ENCODE assay signal across 8 mouse cellular contexts in genomic region chr11:62789617-62789936, GRCm38 (mm10). TPM values are rescaled to one million over a fixed set of nuclear protein-coding genes. Genes with fewer than 3 reads are reported as not detected.
A peak's percentile ranks its signal among the peaks of the same experiment; 100 is the strongest.
DNase-seq lines count a peak whose midpoint lies in the region; ATAC-seq lines count a peak whose summit lies in the region.

No protein-coding gene starts in this region.

- peak overlapping the region; percentile 81 for H3K9ac ChIP-seq in kidney, embryonic 16.5 days (replicated peaks; ENCODE audit: low read length)
- peak overlapping the region; percentile 43; the same call in 1 of the 2 replicates for H3K9ac ChIP-seq in embryonic facial prominence, embryonic 11.5 days (replicated peaks; ENCODE audit: low read length)
- peak overlapping the region; percentile 64 for H3K9ac ChIP-seq in hindbrain, embryonic 16.5 days (ENCODE audit: low read depth, low read length)
- peak overlapping the region; percentile 40; the same call in 1 of the 2 replicates for H3K9ac ChIP-seq in midbrain, embryonic 15.5 days

- no peaks in the 10 kb centered on the region for H3K9me3 ChIP-seq in kidney, embryonic 16.5 days (ENCODE audit: low read length)
- no peaks in the 10 kb centered on the region for H3K9me3 ChIP-seq in embryonic facial prominence, embryonic 11.5 days (replicated peaks; ENCODE audit: control insufficient read depth, low read length)
- peaks cover 4% of the 10 kb centered on the region for H3K9me3 ChIP-seq in hindbrain, embryonic 16.5 days (ENCODE audit: control insufficient read depth, low read length)
- no peaks in the 10 kb centered on the region for H3K9me3 ChIP-seq in midbrain, embryonic 15.5 days

- 60% methylated on average over 3 of the region's 3 CpGs for WGBS in kidney, embryonic 16.5 days
- WGBS in embryonic facial prominence, embryonic 11.5 days = 58% methylated on average over 3 of the region's 3 CpGs
- 49% methylated on average over 3 of the region's 3 CpGs for WGBS in hindbrain, embryonic 16.5 days
- 52% methylated on average over 3 of the region's 3 CpGs for WGBS in midbrain, embryonic 15.5 days

- H3K27ac ChIP-seq in kidney, embryonic 16.5 days (ENCODE audit: low read length) = no peak overlapping the region
- no peak overlapping the region for H3K27ac ChIP-seq in embryonic facial prominence, embryonic 11.5 days (replicated peaks; ENCODE audit: low read depth, low read length)
- peak overlapping the region; percentile 72 for H3K27ac ChIP-seq in hindbrain, embryonic 16.5 days (ENCODE audit: low read depth, low read length)
- H3K27ac ChIP-seq in midbrain, embryonic 15.5 days = peak overlapping the region; percentile 77

- no peaks in the 10 kb centered on the region for H3K27me3 ChIP-seq in kidney, embryonic 16.5 days (ENCODE audit: insufficient read depth, low read length)
- H3K27me3 ChIP-seq in embryonic facial prominence, embryonic 11.5 days (ENCODE audit: control insufficient read depth, insufficient read depth, low read length) = no peaks in the 10 kb centered on the region
- no peaks in the 10 kb centered on the region for H3K27me3 ChIP-seq in hindbrain, embryonic 16.5 days (replicated peaks; ENCODE audit: control insufficient read depth, insufficient read depth, low read length)
- no peaks in the 10 kb centered on the region for H3K27me3 ChIP-seq in midbrain, embryonic 15.5 days (replicated peaks)

- peaks cover 14% of the 10 kb centered on the region for H3K36me3 ChIP-seq in kidney, embryonic 16.5 days (ENCODE audit: insufficient read depth, low read length)
- peaks cover 2% of the 10 kb centered on the region; the same call in 1 of the 2 replicates for H3K36me3 ChIP-seq in embryonic facial prominence, embryonic 11.5 days (replicated peaks; ENCODE audit: control insufficient read depth, insufficient read depth, low read depth, low read length)
- H3K36me3 ChIP-seq in hindbrain, embryonic 16.5 days (ENCODE audit: control insufficient read depth, insufficient read depth, low read length) = peaks cover 12% of the 10 kb centered on the region
- H3K36me3 ChIP-seq in midbrain, embryonic 15.5 days (replicated peaks) = peaks cover 6% of the 10 kb centered on the region

- H3K4me2 ChIP-seq in kidney, embryonic 16.5 days (replicated peaks; ENCODE audit: low read depth, low read length) = peak overlapping the region; percentile 85
- H3K4me2 ChIP-seq in embryonic facial prominence, embryonic 11.5 days (ENCODE audit: low read depth, low read length) = peak overlapping the region; percentile 68
- H3K4me2 ChIP-seq in hindbrain, embryonic 16.5 days (ENCODE audit: low read length) = peak overlapping the region; percentile 70
- peak overlapping the region; percentile 75 for H3K4me2 ChIP-seq in midbrain, embryonic 15.5 days

- peak; percentile 21; the same call in 1 of the 2 replicates for ATAC-seq in kidney, embryonic 16.5 days (ENCODE audit: low FRiP score, low TSS enrichment)
- ATAC-seq in embryonic facial prominence, embryonic 11.5 days (replicated peaks; ENCODE audit: insufficient number of reproducible peaks, low FRiP score, low TSS enrichment, low read depth) = no peak
- no peak for ATAC-seq in hindbrain, embryonic 16.5 days
- ATAC-seq in midbrain, embryonic 15.5 days (replicated peaks) = peak; percentile 62

- H3K4me3 ChIP-seq in kidney, embryonic 16.5 days (ENCODE audit: low read length) = peak overlapping the region; percentile 64
- peak overlapping the region; percentile 59 for H3K4me3 ChIP-seq in embryonic facial prominence, embryonic 11.5 days (ENCODE audit: low read depth, low read length)
- H3K4me3 ChIP-seq in hindbrain, embryonic 16.5 days (ENCODE audit: low read length) = peak overlapping the region; percentile 75
- H3K4me3 ChIP-seq in midbrain, embryonic 15.5 days = peak overlapping the region; percentile 57

- H3K4me1 ChIP-seq in kidney, embryonic 16.5 days (ENCODE audit: insufficient read depth, low read length) = peaks cover 8% of the 10 kb centered on the region
- H3K4me1 ChIP-seq in embryonic facial prominence, embryonic 11.5 days (ENCODE audit: control insufficient read depth, insufficient read depth, low read length) = no peaks in the 10 kb centered on the region
- peaks cover 7% of the 10 kb centered on the region for H3K4me1 ChIP-seq in hindbrain, embryonic 16.5 days (ENCODE audit: control insufficient read depth, insufficient read depth, low read depth, low read length)
- H3K4me1 ChIP-seq in midbrain, embryonic 15.5 days = 0 out of 2 replicates have a peak, but pooled peaks cover 13% of the 10 kb centered on the region

- DNase-seq in kidney, adult 11 months = no peak
- no peak for DNase-seq in embryonic facial prominence, embryonic 11.5 days (ENCODE audit: low spot score)
- no peak for DNase-seq in cerebellum, postnatal 14 days
- no peak for DNase-seq in thymus, adult 18-20 months
- no peak for DNase-seq in thymus, postnatal 36 days

RNA-seq across cellular contexts. Expression of gene Zfp286, which starts 0.3 kb away (rescaled TPM):
- 18.5 and 21.9 TPM in 2 replicates for polyA plus RNA-seq in kidney, embryonic 16.5 days (2015; fragmentation: Nextera tagmentation; extraction: Ambion mirVana)
- 34.3 and 36.2 TPM in 2 replicates for polyA plus RNA-seq in embryonic facial prominence, embryonic 11.5 days (2014; fragmentation: Nextera tagmentation; extraction: Ambion mirVana)
- 25.7 and 29.6 TPM in 2 replicates for polyA plus RNA-seq in hindbrain, embryonic 16.5 days (2015; fragmentation: Nextera tagmentation; extraction: Ambion mirVana)
- 33.0 and 36.3 TPM in 2 replicates for polyA plus RNA-seq in midbrain, embryonic 15.5 days (2015; fragmentation: Nextera tagmentation; extraction: Ambion mirVana)

RNA-seq across cellular contexts. Expression of gene Trim16, which starts 30.5 kb away (rescaled TPM):
- polyA plus RNA-seq in kidney, embryonic 16.5 days (2015; fragmentation: Nextera tagmentation; extraction: Ambion mirVana) = 18.1 TPM in 2 replicates
- polyA plus RNA-seq in embryonic facial prominence, embryonic 11.5 days (2014; fragmentation: Nextera tagmentation; extraction: Ambion mirVana) = 6.2 and 6.5 TPM in 2 replicates
- 8.0 and 8.4 TPM in 2 replicates for polyA plus RNA-seq in hindbrain, embryonic 16.5 days (2015; fragmentation: Nextera tagmentation; extraction: Ambion mirVana)
- 6.2 and 6.8 TPM in 2 replicates for polyA plus RNA-seq in midbrain, embryonic 15.5 days (2015; fragmentation: Nextera tagmentation; extraction: Ambion mirVana)

RNA-seq across cellular contexts. Expression of gene Gm10428, which starts 36.7 kb away (rescaled TPM):
- polyA plus RNA-seq in kidney, embryonic 16.5 days (2015; fragmentation: Nextera tagmentation; extraction: Ambion mirVana) = not detected in 2 replicates
- not detected in 2 replicates for polyA plus RNA-seq in embryonic facial prominence, embryonic 11.5 days (2014; fragmentation: Nextera tagmentation; extraction: Ambion mirVana)
- polyA plus RNA-seq in hindbrain, embryonic 16.5 days (2015; fragmentation: Nextera tagmentation; extraction: Ambion mirVana) = not detected in 2 replicates
- polyA plus RNA-seq in midbrain, embryonic 15.5 days (2015; fragmentation: Nextera tagmentation; extraction: Ambion mirVana) = not detected in 2 replicates

RNA-seq across cellular contexts. Expression of gene Fbxw10, which starts 57.3 kb away (rescaled TPM):
- 0.51 and 0.87 TPM in 2 replicates for polyA plus RNA-seq in kidney, embryonic 16.5 days (2015; fragmentation: Nextera tagmentation; extraction: Ambion mirVana)
- 0.32 and 1.1 TPM in 2 replicates for polyA plus RNA-seq in embryonic facial prominence, embryonic 11.5 days (2014; fragmentation: Nextera tagmentation; extraction: Ambion mirVana)
- polyA plus RNA-seq in hindbrain, embryonic 16.5 days (2015; fragmentation: Nextera tagmentation; extraction: Ambion mirVana) = 0.34 and 0.55 TPM in 2 replicates
- 0.41 and 0.50 TPM in 2 replicates for polyA plus RNA-seq in midbrain, embryonic 15.5 days (2015; fragmentation: Nextera tagmentation; extraction: Ambion mirVana)

RNA-seq across cellular contexts. Expression of gene Zfp287, which starts 57.9 kb away (rescaled TPM):
- 7.5 and 9.1 TPM in 2 replicates for polyA plus RNA-seq in kidney, embryonic 16.5 days (2015; fragmentation: Nextera tagmentation; extraction: Ambion mirVana)
- 11.6 and 11.9 TPM in 2 replicates for polyA plus RNA-seq in embryonic facial prominence, embryonic 11.5 days (2014; fragmentation: Nextera tagmentation; extraction: Ambion mirVana)
- polyA plus RNA-seq in hindbrain, embryonic 16.5 days (2015; fragmentation: Nextera tagmentation; extraction: Ambion mirVana) = 17.9 and 18.5 TPM in 2 replicates
- 22.2 and 24.9 TPM in 2 replicates for polyA plus RNA-seq in midbrain, embryonic 15.5 days (2015; fragmentation: Nextera tagmentation; extraction: Ambion mirVana)

Comparison
In these comparisons a context has a peak if more than half of its experiments do, and no peak if none do; other contexts are left out.
1. ATAC-seq: peak in kidney, embryonic 16.5 days (single experiment) and midbrain, embryonic 15.5 days (single experiment); none in embryonic facial prominence, embryonic 11.5 days (single experiment) and hindbrain, embryonic 16.5 days (single experiment).
2. H3K27ac ChIP-seq: peak in hindbrain, embryonic 16.5 days (single experiment) and midbrain, embryonic 15.5 days (single experiment); none in kidney, embryonic 16.5 days (single experiment) and embryonic facial prominence, embryonic 11.5 days (single experiment).
3. Peak in every context shown above with its lines, with median percentiles within 50 percentile points of each other: H3K4me2 ChIP-seq, H3K4me3 ChIP-seq and H3K9ac ChIP-seq.